Comparison of ENCODE assay signal across 14 mouse cellular contexts in genomic region chr9:80163126-80163723, GRCm38 (mm10).
"Had no signal": no experiment of that assay in that cellular context is flagged by ENCODE, and none has a peak within 500 bp of the region (broad histone marks: within the 10 kb centered on the region; RNA-seq: fewer than 3 reads in every experiment).

No protein-coding gene starts in this region.

- H3K9ac ChIP-seq: liver, embryonic 13.5 days; liver, postnatal 0 days; midbrain, embryonic 12.5 days; neural tube, embryonic 15.5 days; stomach, embryonic 15.5 days had no signal

- ATAC-seq: liver, postnatal 0 days had no signal

- H3K9me3 ChIP-seq: limb, embryonic 10.5 days; liver, embryonic 13.5 days; lung, embryonic 15.5 days; midbrain, embryonic 12.5 days; neural tube, embryonic 15.5 days; stomach, embryonic 15.5 days had no signal

- DNase-seq: kidney, adult 8-10 months; kidney, postnatal 25 days; liver, embryonic 13.5 days; liver, postnatal 0 days; lung, postnatal 14 days; right cerebral cortex, adult 18-20 months; thymus, adult 2 months; thymus, postnatal 25 days had no signal

- H3K27me3 ChIP-seq: lung, embryonic 15.5 days; neural tube, embryonic 15.5 days; stomach, embryonic 15.5 days had no signal

- H3K27ac ChIP-seq: left cerebral cortex, adult 2 months; limb, embryonic 10.5 days; liver, embryonic 13.5 days; midbrain, embryonic 12.5 days; neural tube, embryonic 15.5 days had no signal

- H3K36me3 ChIP-seq: limb, embryonic 10.5 days; liver, embryonic 13.5 days; lung, embryonic 15.5 days; midbrain, embryonic 12.5 days; neural tube, embryonic 15.5 days; stomach, embryonic 15.5 days had no signal
